In the genomic region with DNA sequence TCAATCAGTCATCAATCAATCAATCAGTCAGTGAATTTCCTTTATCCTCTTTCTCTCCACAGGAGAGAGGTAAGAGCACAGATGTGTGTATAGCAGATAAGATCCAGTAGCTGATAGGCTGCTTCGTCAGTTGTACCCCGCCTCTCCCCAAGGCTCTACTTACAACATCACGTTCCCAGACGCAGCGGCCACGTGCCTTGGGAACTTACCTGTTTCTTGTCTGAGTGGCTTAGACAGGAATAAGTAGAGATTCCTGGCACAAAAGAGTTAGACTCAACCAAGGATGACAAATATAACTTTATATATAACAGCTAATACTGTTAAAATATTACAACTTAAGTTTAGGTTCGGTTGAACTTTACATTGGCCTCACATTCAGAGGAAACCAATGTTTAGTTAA, we compare ENCODE assay signal across 12 mouse cellular contexts. TPM values are rescaled to one million over a fixed set of nuclear protein-coding genes. Genes with fewer than 3 reads are reported as not detected.
DNase-seq lines count a peak whose midpoint lies in the region; ATAC-seq and TF ChIP-seq lines count a peak whose summit lies in the region.
"Had no signal": no experiment of that assay in that cellular context is flagged by ENCODE, and none has a peak within 500 bp of the region (broad histone marks: within the 10 kb centered on the region; RNA-seq: fewer than 3 reads in every experiment).

No protein-coding gene starts in this region.

- TF ChIP-seq CTCF in intestine, postnatal 0 days (IDR thresholded peaks at IDR 0.05; ENCODE audit: low read depth): no peak
- no peak for TF ChIP-seq CTCF in gastrocnemius, adult 2 months (IDR thresholded peaks at IDR 0.05)

- no peaks in the 10 kb centered on the region for H3K36me3 ChIP-seq in intestine, embryonic 14.5 days (ENCODE audit: control insufficient read depth, insufficient read depth, low read length)
- no peaks in the 10 kb centered on the region for H3K36me3 ChIP-seq in intestine, postnatal 0 days (ENCODE audit: control insufficient read depth, insufficient read depth)
- H3K36me3 ChIP-seq in forebrain, embryonic 16.5 days (ENCODE audit: control insufficient read depth, insufficient read depth): no peaks in the 10 kb centered on the region

- H3K27me3 ChIP-seq in intestine, embryonic 14.5 days (replicated peaks; ENCODE audit: control insufficient read depth, insufficient read depth, low read length): no peaks in the 10 kb centered on the region
- no peaks in the 10 kb centered on the region for H3K27me3 ChIP-seq in intestine, postnatal 0 days (replicated peaks; ENCODE audit: control insufficient read depth, insufficient read depth, low read length)
- H3K27me3 ChIP-seq in forebrain, embryonic 16.5 days (replicated peaks; ENCODE audit: control insufficient read depth, insufficient read depth, low read length): no peaks in the 10 kb centered on the region

- no peak for DNase-seq in intestine, embryonic 14.5 days (ENCODE audit: low spot score)
- DNase-seq in gastrocnemius, adult 2 months: peak; percentile 60
- DNase-seq in heart, postnatal 14 days: peak; percentile 30 to 44
- peak; percentile 68 to 74 for DNase-seq in kidney, postnatal 4 days
- DNase-seq: cerebellum, adult 11 months; right cerebral cortex, postnatal 4 days had no signal

- WGBS in intestine, embryonic 14.5 days: 25% methylated on average over 7 of the region's 7 CpGs
- 31% methylated on average over 7 of the region's 7 CpGs for WGBS in intestine, postnatal 0 days
- WGBS in forebrain, embryonic 16.5 days: 79% methylated on average over 7 of the region's 7 CpGs

- H3K9ac ChIP-seq in intestine, embryonic 14.5 days (ENCODE audit: low read length): no peak overlapping the region
- no peak overlapping the region for H3K9ac ChIP-seq in intestine, postnatal 0 days (ENCODE audit: low read depth, low read length)
- no peak overlapping the region for H3K9ac ChIP-seq in forebrain, embryonic 16.5 days (replicated peaks; ENCODE audit: low read depth, low read length)

- intact Hi-C loops in gastrocnemius, adult 2 months (cut with DNase I): loop anchor here (5.0 kb wide), 2 partner anchors 64 to 104 kb away; no protein-coding TSS in a partner anchor
- intact Hi-C loops in heart, postnatal 14 days (cut with DNase I): no loop called here

- no peaks in the 10 kb centered on the region for H3K4me1 ChIP-seq in intestine, embryonic 14.5 days (replicated peaks; ENCODE audit: control insufficient read depth, insufficient read depth, low read length)
- H3K4me1 ChIP-seq in intestine, postnatal 0 days (replicated peaks; ENCODE audit: control insufficient read depth, insufficient read depth, low read length): no peaks in the 10 kb centered on the region
- H3K4me1 ChIP-seq in forebrain, embryonic 16.5 days (replicated peaks; ENCODE audit: control insufficient read depth, insufficient read depth, low read length): no peaks in the 10 kb centered on the region

- no peaks in the 10 kb centered on the region for H3K9me3 ChIP-seq in intestine, embryonic 14.5 days (ENCODE audit: control insufficient read depth, low read length)
- no peaks in the 10 kb centered on the region for H3K9me3 ChIP-seq in intestine, postnatal 0 days (ENCODE audit: control insufficient read depth)
- no peaks in the 10 kb centered on the region for H3K9me3 ChIP-seq in forebrain, embryonic 16.5 days (ENCODE audit: control insufficient read depth, low read length)

- H3K27ac ChIP-seq in intestine, embryonic 14.5 days (ENCODE audit: low read depth): no peak overlapping the region
- H3K27ac ChIP-seq in intestine, postnatal 0 days (ENCODE audit: low read depth, low read length): no peak overlapping the region
- peak overlapping the region; percentile 32; the same call in 1 of the 2 replicates for H3K27ac ChIP-seq in gastrocnemius, adult 2 months
- H3K27ac ChIP-seq in forebrain, embryonic 16.5 days (ENCODE audit: low read length): no peak overlapping the region

- ATAC-seq in intestine, embryonic 14.5 days (replicated peaks; ENCODE audit: low FRiP score, low TSS enrichment, low read depth): peak; percentile 81; the same call in 1 of the 2 replicates
- no peak for ATAC-seq in intestine, postnatal 0 days
- no peak for ATAC-seq in cerebellum, adult (ENCODE audit: insufficient number of reproducible peaks, low FRiP score, low TSS enrichment)
- ATAC-seq in forebrain, embryonic 16.5 days: no peak
- ATAC-seq: inflammation-experienced regulatory T-cells, adult 6 months had no signal

- H3K4me3 ChIP-seq in intestine, embryonic 14.5 days (ENCODE audit: low read depth, low read length): no peak overlapping the region
- no peak overlapping the region for H3K4me3 ChIP-seq in intestine, postnatal 0 days (ENCODE audit: low read depth, low read length)
- no peak overlapping the region for H3K4me3 ChIP-seq in gastrocnemius, adult 2 months
- H3K4me3 ChIP-seq in forebrain, embryonic 16.5 days (replicated peaks; ENCODE audit: low read length): no peak overlapping the region
- H3K4me3 ChIP-seq: erythroblast, embryonic 14.5 days had no signal

- no peak overlapping the region for H3K4me2 ChIP-seq in intestine, embryonic 14.5 days (ENCODE audit: low read length)
- H3K4me2 ChIP-seq in intestine, postnatal 0 days (replicated peaks; ENCODE audit: low read depth): no peak overlapping the region
- H3K4me2 ChIP-seq in forebrain, embryonic 16.5 days (ENCODE audit: low read length): no peak overlapping the region

RNA-seq across cellular contexts. Expression of a gene that starts 12.7 kb away (rescaled TPM):
- polyA plus RNA-seq in intestine, embryonic 14.5 days (2014; fragmentation: Nextera tagmentation; extraction: Ambion mirVana): 0.93 and 2.8 TPM in 2 replicates
- 1.1 and 1.2 TPM in 2 replicates for polyA plus RNA-seq in intestine, postnatal 0 days (2015; fragmentation: Nextera tagmentation; extraction: Ambion mirVana)
- 10 to 100 TPM; 54.9 to 56.1 TPM for total RNA-seq in gastrocnemius, adult 2 months (2021)
- total RNA-seq in heart, postnatal 14 days (2021): under 1 TPM; 0.20 to 0.65 TPM
- 0.89 and 1.9 TPM in 2 replicates for polyA plus RNA-seq in forebrain, embryonic 16.5 days (2015; fragmentation: Nextera tagmentation; extraction: Ambion mirVana)
- total RNA-seq: megakaryocyte-erythroid progenitor cell, adult 5-6 weeks had no signal
- polyA plus RNA-seq: erythroblast, embryonic 14.5 days had no signal
